Mouse (Mus musculus) heart, embryonic 13.5 days (tissue): ENCODE results near the gene Nwd1. TPM values are rescaled to one million over a fixed set of nuclear protein-coding genes. Genes with fewer than 3 reads are reported as not detected.
A peak's percentile ranks its signal among the peaks of the same experiment; 100 is the strongest.

ENCODE experiments used
- ATAC-seq: fragments of 200-750 bp; cut with Nextera tagmentation; 2 replicates; pipeline ENCODE4 v1.8.0; 2017; ENCODE audit warnings: moderate TSS enrichment; ENCODE audit not compliant: insufficient number of reproducible peaks, low FRiP score, low TSS enrichment; ENCODE audit errors: extremely low read depth
- H3K27ac ChIP-seq: fragments of 300-500 bp; sonication (generic); replicated peaks from 2 replicates; pipeline ENCODE4 v1.5.1; 2015; ENCODE audit warnings: moderate library complexity, mild to moderate bottlenecking, inconsistent platforms
- H3K27me3 ChIP-seq: fragments of 300-500 bp; sonication (generic); replicated peaks from 2 replicates; pipeline ENCODE4 v1.6.1; 2015; ENCODE audit warnings: mild to moderate bottlenecking, inconsistent platforms
- H3K36me3 ChIP-seq: fragments of 300-500 bp; sonication (generic); 2 replicates; pipeline ENCODE4 v1.6.1; 2015; ENCODE audit warnings: mild to moderate bottlenecking, inconsistent platforms
- H3K4me1 ChIP-seq: fragments of 300-500 bp; sonication (generic); 2 replicates; pipeline ENCODE4 v1.6.1; 2015; ENCODE audit warnings: inconsistent platforms
- H3K4me2 ChIP-seq: fragments of 300-500 bp; sonication (generic); 2 replicates; pipeline ENCODE4 v1.6.1; 2015; ENCODE audit warnings: inconsistent platforms, mild to moderate bottlenecking, moderate library complexity
- H3K4me3 ChIP-seq: fragments of 300-500 bp; sonication (generic); 2 replicates; pipeline ENCODE4 v1.5.1; 2015; ENCODE audit warnings: moderate library complexity, mild to moderate bottlenecking, inconsistent platforms
- H3K9ac ChIP-seq: fragments of 300-500 bp; sonication (generic); 2 replicates; pipeline ENCODE4 v1.6.1; 2015; ENCODE audit warnings: inconsistent platforms, mild to moderate bottlenecking, moderate library complexity
- H3K9me3 ChIP-seq: fragments of 300-500 bp; sonication (generic); 2 replicates; pipeline ENCODE4 v1.6.1; 2016; ENCODE audit warnings: inconsistent platforms
- WGBS: fragments of 180-500 bp; shearing (Covaris S2); methylation state at CpG from one replicate; pipeline ENCODE4 v1.1.7; 2015; ENCODE audit warnings: mixed read lengths; 5-methylcytosine and 5-hydroxymethylcytosine counted together
- polyA plus RNA-seq: library from polyadenylated mRNA; unstranded; fragments of >200 nt; fragmentation: Nextera tagmentation; extraction: Ambion mirVana; gene quantifications from 2 replicates; pipeline ENCODE4 v1.2.1, GENCODE M21; 2015

Nwd1 gene
- polyA plus RNA-seq, 1 experiment from 2014 or later = 0.36 TPM

DNA sequence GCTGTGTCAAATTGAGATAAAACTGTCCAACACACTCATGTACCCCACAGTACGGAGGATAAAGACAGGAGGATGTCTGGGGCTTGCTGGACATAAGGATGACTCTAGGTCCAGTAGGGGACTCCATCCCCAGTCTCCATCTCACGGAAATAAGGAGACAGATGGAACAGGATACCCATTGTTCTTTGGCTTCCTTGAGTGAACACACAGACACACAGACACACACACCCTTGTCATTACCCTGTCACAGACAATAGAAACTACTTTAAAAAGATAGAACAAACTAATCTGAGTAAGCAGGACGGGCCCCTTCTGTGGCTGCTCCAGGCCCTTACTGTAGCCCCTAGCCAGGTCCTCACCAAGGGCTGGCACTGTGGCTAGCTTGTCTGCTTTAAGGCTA lies 105.8 kb downstream of the Nwd1 start:
- Histone ChIP-seq H3K27me3 (no peaks in the 10 kb centered on the region), H3K4me2 (no peak overlapping the region), H3K9me3 (no peaks in the 10 kb centered on the region), H3K27ac (no peak overlapping the region), H3K36me3 (peaks cover 97% of the 10 kb centered on the region), H3K4me1 (no peaks in the 10 kb centered on the region), H3K4me3 (no peak overlapping the region), H3K9ac (no peak overlapping the region)
- WGBS = 70% methylated on average over 3 of the region's 3 CpGs
- ATAC-seq = no peak

GRCm38 (mm10) chr8:72753165-72753564 lies 106.7 kb downstream of the Nwd1 start:
- Histone ChIP-seq H3K36me3 (peaks cover 97% of the 10 kb centered on the region), H3K27ac (no peak overlapping the region), H3K4me1 (no peaks in the 10 kb centered on the region), H3K4me2 (no peak overlapping the region), H3K9me3 (no peaks in the 10 kb centered on the region), H3K9ac (no peak overlapping the region), H3K27me3 (no peaks in the 10 kb centered on the region), H3K4me3 (no peak overlapping the region)
- ATAC-seq = no peak
- WGBS = 90% methylated on average over 9 of the region's 9 CpGs

DNA sequence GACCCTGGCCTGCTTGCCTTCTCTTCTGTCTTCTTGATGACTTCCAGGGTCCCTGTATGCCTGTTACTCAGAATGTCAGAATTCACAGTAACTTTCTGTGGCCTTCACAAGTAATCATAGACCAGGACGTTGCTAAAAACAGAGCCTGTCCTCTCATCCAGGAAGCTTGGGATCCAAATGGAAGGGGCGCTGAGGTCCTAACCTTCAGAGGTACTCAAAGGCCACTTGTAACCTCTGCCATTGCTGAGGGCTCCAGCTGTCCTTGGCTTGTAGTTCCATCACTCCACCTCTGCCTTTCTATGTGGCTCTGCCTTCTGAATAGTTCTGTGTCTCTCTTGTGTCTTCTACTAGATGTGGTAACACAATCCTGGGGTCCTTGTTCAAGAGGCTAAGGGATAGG lies 107.3 kb downstream of the Nwd1 start:
- no peak overlapping the region for H3K4me3 ChIP-seq
- no peak for ATAC-seq
- H3K4me2 ChIP-seq = no peak overlapping the region
- H3K4me1 ChIP-seq = no peaks in the 10 kb centered on the region
- 80% methylated on average over 2 of the region's 2 CpGs for WGBS
- H3K27ac ChIP-seq = no peak overlapping the region
- no peaks in the 10 kb centered on the region for H3K9me3 ChIP-seq
- no peak overlapping the region for H3K9ac ChIP-seq
- H3K27me3 ChIP-seq = no peaks in the 10 kb centered on the region
- H3K36me3 ChIP-seq = peaks cover 97% of the 10 kb centered on the region

GRCm38 (mm10) chr8:72756031-72756430 lies 109.5 kb downstream of the Nwd1 start:
- Histone ChIP-seq H3K4me1 (no peaks in the 10 kb centered on the region), H3K36me3 (peaks cover 79% of the 10 kb centered on the region)
- WGBS = 84% methylated on average over 2 of the region's 2 CpGs

GRCm38 (mm10) chr8:72756771-72757390 lies 110.4 kb downstream of the Nwd1 start:
- Histone ChIP-seq H3K4me3 (no peak overlapping the region), H3K36me3 (peaks cover 70% of the 10 kb centered on the region), H3K27me3 (no peaks in the 10 kb centered on the region), H3K27ac (no peak overlapping the region), H3K9ac (no peak overlapping the region), H3K4me1 (0 out of 2 replicates have a peak, but pooled peaks cover 2% of the 10 kb centered on the region), H3K9me3 (no peaks in the 10 kb centered on the region), H3K4me2 (no peak overlapping the region)
- 94% methylated on average over 35 of the region's 35 CpGs for WGBS
- no peak for ATAC-seq

More at GRCm38 (mm10) chr8:72756031-72756430, 109.5 kb downstream of the Nwd1 start:
- H3K4me2 ChIP-seq = no peak overlapping the region
- H3K4me3 ChIP-seq = no peak overlapping the region
- no peak for ATAC-seq
- H3K9ac ChIP-seq = no peak overlapping the region
- H3K27me3 ChIP-seq = no peaks in the 10 kb centered on the region
- H3K9me3 ChIP-seq = no peaks in the 10 kb centered on the region
- H3K27ac ChIP-seq = no peak overlapping the region

DNA sequence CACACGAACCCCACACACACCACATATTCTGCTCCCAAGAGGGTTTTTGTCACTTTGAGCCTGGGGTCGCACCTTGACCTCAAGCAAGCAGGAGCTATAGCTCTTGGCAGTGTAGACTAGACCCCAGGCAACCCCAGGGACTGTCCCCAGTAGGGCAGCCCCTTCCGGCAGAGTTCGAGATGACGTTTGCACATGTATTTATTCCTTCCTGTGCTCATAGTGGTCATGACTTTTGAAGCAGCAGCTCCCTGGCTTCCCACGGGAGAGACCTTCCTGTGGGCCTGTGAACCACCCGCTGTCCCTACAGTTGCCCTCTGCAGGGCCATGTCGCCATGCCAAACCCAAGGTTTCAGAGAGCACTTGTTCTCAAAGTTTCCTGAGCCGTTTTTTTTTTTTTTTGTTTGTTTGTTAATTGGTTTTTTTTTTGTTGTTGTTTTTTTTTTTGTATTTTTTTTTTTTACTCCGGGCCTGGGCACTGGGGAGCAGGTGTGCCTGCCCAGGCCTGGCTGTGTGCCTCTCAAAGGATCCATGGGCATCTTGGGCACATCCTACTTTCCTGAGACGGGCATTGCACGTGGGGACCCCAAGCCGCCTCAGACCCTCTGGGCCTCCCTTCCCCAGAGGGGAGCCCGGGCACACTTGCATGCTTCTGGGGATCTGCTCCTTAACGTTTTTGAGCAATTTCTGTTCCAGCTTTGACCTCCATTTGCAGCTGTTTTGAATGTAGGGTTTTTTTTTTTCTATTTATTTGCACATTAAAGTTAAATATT lies 111.1 kb downstream of the Nwd1 start:
- no peak overlapping the region for H3K4me3 ChIP-seq
- H3K27me3 ChIP-seq = no peaks in the 10 kb centered on the region
- H3K36me3 ChIP-seq = peaks cover 63% of the 10 kb centered on the region
- no peak for ATAC-seq
- no peak overlapping the region for H3K9ac ChIP-seq
- WGBS = 89% methylated on average over 15 of the region's 15 CpGs
- H3K4me2 ChIP-seq = no peak overlapping the region
- H3K4me1 ChIP-seq = 0 out of 2 replicates have a peak, but pooled peaks cover 2% of the 10 kb centered on the region
- H3K27ac ChIP-seq = no peak overlapping the region
- no peaks in the 10 kb centered on the region for H3K9me3 ChIP-seq

DNA sequence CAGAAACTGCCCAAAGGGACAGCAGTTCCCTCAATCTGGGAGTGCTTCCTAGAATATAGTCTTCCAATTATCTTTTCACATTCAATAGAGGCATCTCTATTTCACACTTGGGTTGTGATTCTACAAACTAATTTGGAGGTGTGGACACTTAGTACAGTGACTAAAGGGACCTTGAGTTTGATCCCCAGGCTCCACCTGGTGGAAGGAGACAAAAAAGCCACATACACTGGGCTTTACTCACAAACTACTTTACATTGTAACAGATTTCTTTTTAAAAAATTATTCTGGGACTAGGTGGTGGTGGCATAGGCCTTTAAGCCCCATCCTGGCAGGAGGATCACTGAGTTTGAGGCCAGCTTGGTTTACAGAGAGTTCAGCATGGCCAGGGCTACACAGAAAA lies 111.8 kb downstream of the Nwd1 start:
- Histone ChIP-seq H3K4me2 (no peak overlapping the region), H3K27ac (no peak overlapping the region), H3K4me1 (0 out of 2 replicates have a peak, but pooled peaks cover 2% of the 10 kb centered on the region), H3K9me3 (no peaks in the 10 kb centered on the region), H3K36me3 (peaks cover 56% of the 10 kb centered on the region), H3K4me3 (no peak overlapping the region), H3K9ac (no peak overlapping the region), H3K27me3 (no peaks in the 10 kb centered on the region)
- ATAC-seq = no peak

DNA sequence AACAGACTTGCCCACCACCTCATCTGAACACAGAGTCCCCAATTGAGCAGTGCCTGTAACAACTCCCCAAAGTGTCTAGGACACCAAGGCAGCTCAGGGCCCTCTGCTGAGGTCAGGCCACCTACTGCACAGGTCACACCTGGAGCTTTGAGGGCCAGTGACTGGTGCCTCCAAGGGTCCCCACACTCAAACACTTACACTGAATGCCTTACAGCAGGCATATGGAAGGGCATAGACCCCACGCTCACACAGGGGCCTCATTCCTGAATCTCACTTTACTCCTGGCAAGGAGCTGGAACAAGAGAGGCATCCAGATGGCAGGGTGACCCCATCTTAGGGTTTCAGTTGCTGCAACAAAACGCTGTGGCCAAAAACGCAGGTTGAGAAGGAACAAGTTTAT lies 113.7 kb downstream of the Nwd1 start:
- 73% methylated on average over 3 of the region's 3 CpGs for WGBS
- H3K36me3 ChIP-seq = peaks cover 39% of the 10 kb centered on the region
- H3K27me3 ChIP-seq = no peaks in the 10 kb centered on the region
- no peak overlapping the region for H3K9ac ChIP-seq
- H3K4me2 ChIP-seq = no peak overlapping the region
- no peak overlapping the region for H3K4me3 ChIP-seq
- no peak for ATAC-seq
- H3K27ac ChIP-seq = no peak overlapping the region
- no peaks in the 10 kb centered on the region for H3K9me3 ChIP-seq
- H3K4me1 ChIP-seq = 0 out of 2 replicates have a peak, but pooled peaks cover 2% of the 10 kb centered on the region

DNA sequence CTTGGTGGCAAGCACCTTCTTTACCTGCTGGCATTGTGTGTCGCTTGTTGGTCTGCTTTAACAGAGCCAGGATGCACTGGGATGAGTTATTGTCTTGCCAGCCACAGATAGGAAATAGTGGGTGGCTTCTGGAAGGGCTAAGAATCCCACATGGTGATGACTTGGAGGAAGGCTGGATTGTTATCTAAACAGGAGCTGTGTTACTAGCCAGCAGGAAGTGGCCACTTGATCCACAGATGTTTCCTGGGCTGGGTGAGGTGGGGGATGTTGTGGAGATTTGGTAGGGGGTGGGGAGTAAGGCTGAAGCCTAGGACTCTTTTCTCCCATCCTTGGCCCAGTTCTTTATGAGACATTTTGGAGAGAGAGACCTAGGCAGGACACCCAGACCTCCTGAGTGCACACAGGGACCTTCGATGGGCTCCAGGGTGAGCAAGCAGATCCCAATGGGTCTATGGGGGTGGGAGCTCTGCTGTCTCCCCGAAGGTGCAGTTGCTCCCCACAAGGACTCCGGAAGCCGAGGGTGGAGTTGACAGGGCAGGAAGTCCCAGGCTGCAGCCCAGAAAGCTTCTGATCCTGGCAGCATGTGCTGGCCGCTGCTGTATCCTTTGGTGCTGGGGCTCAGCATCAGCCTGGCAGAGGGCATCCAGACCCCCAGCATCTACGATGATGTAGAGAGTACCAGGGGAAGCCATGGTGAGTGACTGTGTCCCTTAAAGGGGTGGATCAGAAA lies 115.0 kb downstream of the Nwd1 start, which contains the start of gene F2rl3:
F2rl3 (plus strand) TSS at position 559 of the 730 bp plus-strand sequence.
- peaks cover 27% of the 10 kb centered on the region for H3K36me3 ChIP-seq
- no peak within 1 kb of the TSS for H3K4me3 ChIP-seq
- 0 out of 2 replicates have a peak, but pooled peaks cover 2% of the 10 kb centered on the region for H3K4me1 ChIP-seq
- no peak for ATAC-seq
- H3K9ac ChIP-seq = no peak within 1 kb of the TSS
- no peak within 1 kb of the TSS for H3K27ac ChIP-seq
- H3K9me3 ChIP-seq = no peaks in the 10 kb centered on the region
- no peaks in the 10 kb centered on the region for H3K27me3 ChIP-seq
- WGBS = 59% methylated on average over 7 of the region's 7 CpGs
- peak within 1 kb of the TSS; percentile 6; the same call in 1 of the 2 replicates for H3K4me2 ChIP-seq

- ATAC-seq = no peak
- Histone ChIP-seq H3K27ac (no peak overlapping the region), H3K9ac (no peak overlapping the region), H3K27me3 (no peaks in the 10 kb centered on the region), H3K4me2 (peak overlapping the region; percentile 6; the same call in 1 of the 2 replicates), H3K4me1 (peaks cover 2% of the 10 kb centered on the region; the same call in 1 of the 2 replicates), H3K4me3 (no peak overlapping the region), H3K36me3 (peaks cover 18% of the 10 kb centered on the region), H3K9me3 (no peaks in the 10 kb centered on the region)
- WGBS = 76% methylated on average over 12 of the region's 12 CpGs
Observed at GRCm38 (mm10) chr8:72762306-72762705, 115.8 kb downstream of the Nwd1 start.

DNA sequence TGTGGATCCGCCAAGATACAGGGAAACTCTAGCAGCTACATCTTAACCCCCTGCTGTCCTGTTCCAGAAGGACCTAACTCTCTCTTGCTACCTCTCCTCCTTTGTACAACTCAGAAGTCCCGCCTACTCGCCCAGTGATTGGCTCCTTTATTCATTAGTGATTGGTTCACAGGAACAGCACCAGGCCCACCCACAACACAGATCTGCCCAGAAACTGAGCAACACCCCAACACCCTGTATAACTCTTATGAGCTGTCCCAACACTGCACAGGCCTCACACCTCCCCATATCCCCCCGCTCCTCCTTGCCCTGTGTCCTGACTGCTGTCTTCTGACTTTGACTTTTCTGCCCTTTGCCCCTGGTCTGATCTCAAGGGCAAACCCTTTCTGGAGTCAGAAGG lies 119.2 kb downstream of the Nwd1 start:
- WGBS = 61% methylated on average over 4 of the region's 4 CpGs
- H3K9ac ChIP-seq = no peak overlapping the region
- ATAC-seq = no peak

More for the DNA sequence above, 119.2 kb downstream of the Nwd1 start:
- H3K4me2 ChIP-seq = no peak overlapping the region
- no peak overlapping the region for H3K4me3 ChIP-seq
- H3K27me3 ChIP-seq = no peaks in the 10 kb centered on the region
- H3K9me3 ChIP-seq = no peaks in the 10 kb centered on the region
- H3K36me3 ChIP-seq = no peaks in the 10 kb centered on the region
- peaks cover 2% of the 10 kb centered on the region; the same call in 1 of the 2 replicates for H3K4me1 ChIP-seq
- no peak overlapping the region for H3K27ac ChIP-seq
